Mouse (Mus musculus) heart, adult 2 months (tissue): ENCODE results near the gene Zc3h12c. TPM values are rescaled to one million over a fixed set of nuclear protein-coding genes. Genes with fewer than 3 reads are reported as not detected.

Experiments used
- DNase-seq, 2 experiments: peaks; one replicate each; pipeline ENCODE4 v3.0.0; 2021
- H3K27ac ChIP-seq: fragments of 200-600 bp; 2 replicates; pipeline ENCODE4 v1.8.1; 2022
- H3K27me3 ChIP-seq: fragments of 200-500 bp; 2 replicates; pipeline ENCODE4 v1.6.1; 2012; ENCODE audit warnings: mild to moderate bottlenecking, low read length, inconsistent platforms, mixed read lengths; ENCODE audit not compliant: control insufficient read depth, insufficient read depth
- H3K36me3 ChIP-seq: fragments of 200-500 bp; 2 replicates; pipeline ENCODE4 v1.6.1; 2012; ENCODE audit warnings: low read length, inconsistent platforms; ENCODE audit not compliant: control insufficient read depth, insufficient read depth
- H3K4me1 ChIP-seq: fragments of 200-500 bp; 2 replicates; pipeline ENCODE4 v1.6.1; 2011; ENCODE audit warnings: low read length; ENCODE audit not compliant: control insufficient read depth, insufficient read depth
- H3K4me3 ChIP-seq: fragments of 200-600 bp; 2 replicates; pipeline ENCODE4 v1.8.1; 2022
- H3K79me2 ChIP-seq: fragments of 200-500 bp; replicated peaks from 2 replicates; pipeline ENCODE4 v1.6.1; 2012; ENCODE audit warnings: mild to moderate bottlenecking, inconsistent platforms, low read length, moderate library complexity, mixed read lengths; ENCODE audit not compliant: control insufficient read depth, insufficient read depth
- H3K9ac ChIP-seq: fragments of 200-500 bp; 2 replicates; pipeline ENCODE4 v1.6.1; 2012; ENCODE audit warnings: low read depth, mild to moderate bottlenecking, control low read depth, inconsistent platforms, low read length, mixed read lengths
- CTCF ChIP-seq: fragments of 200-600 bp; IDR thresholded peaks from 2 replicates; pipeline ENCODE4 v1.8.1; 2022; ENCODE audit warnings: antibody characterized with exemption, mild to moderate bottlenecking, moderate library complexity
- EP300 ChIP-seq: fragments of 200-500 bp; IDR thresholded peaks from 2 replicates; pipeline ENCODE4 v1.6.1; 2011; ENCODE audit warnings: low read depth, low read length, control low read depth; ENCODE audit not compliant: insufficient read depth
- POLR2A ChIP-seq: fragments of 200-500 bp; IDR thresholded peaks from 2 replicates; pipeline ENCODE4 v1.6.1; 2011; ENCODE audit warnings: mild to moderate bottlenecking, low read depth, low read length, control low read depth; ENCODE audit not compliant: insufficient read depth
- WGBS: fragments of 180-500 bp; shearing (Covaris S2); methylation state at CpG from one replicate; pipeline ENCODE4 v1.1.7; 2018; 5-methylcytosine and 5-hydroxymethylcytosine counted together
- intact Hi-C: fragments of 180-260 bp; cut with DNase I; formaldehyde crosslinking; loops from one replicate; pipeline ENCODE4 v1.15.1; 2025
- polyA plus RNA-seq: library from polyadenylated mRNA; depleted of rRNA; stranded (reverse); fragments of >200 nt; gene quantifications from 2 replicates; pipeline ENCODE4 v1.2.3, GENCODE M21; 2012
- total RNA-seq, 2 experiments: library from RNA; stranded (reverse); gene quantifications; 2 replicates each; pipeline ENCODE4 v1.2.3; 2021

The Zc3h12c gene
- total and polyA plus RNA-seq, 3 experiments = 2.0 to 10.1 (median 8.2) TPM

GRCm38 (mm10) chr9:52097386-52097785 is 71.0 kb downstream of the Zc3h12c start:
- H3K36me3 ChIP-seq = no peaks in the 10 kb centered on the region
- H3K27ac ChIP-seq = no peak overlapping the region
- no peak for DNase-seq
- 82% methylated on average over 1 of the region's 1 CpGs for WGBS
- intact Hi-C loops = loop anchor here (5.0 to 10.0 kb wide), 2 partner anchors 50 to 763 kb away; partner anchors contain the start of gene Rdx
- no peaks in the 10 kb centered on the region for H3K27me3 ChIP-seq
- TF ChIP-seq CTCF = no peak
- TF ChIP-seq POLR2A = no peak
- no peak for TF ChIP-seq EP300
- no peaks in the 10 kb centered on the region for H3K79me2 ChIP-seq
- H3K4me1 ChIP-seq = peaks cover 3% of the 10 kb centered on the region
- no peak overlapping the region for H3K4me3 ChIP-seq
- no peak overlapping the region for H3K9ac ChIP-seq

DNA sequence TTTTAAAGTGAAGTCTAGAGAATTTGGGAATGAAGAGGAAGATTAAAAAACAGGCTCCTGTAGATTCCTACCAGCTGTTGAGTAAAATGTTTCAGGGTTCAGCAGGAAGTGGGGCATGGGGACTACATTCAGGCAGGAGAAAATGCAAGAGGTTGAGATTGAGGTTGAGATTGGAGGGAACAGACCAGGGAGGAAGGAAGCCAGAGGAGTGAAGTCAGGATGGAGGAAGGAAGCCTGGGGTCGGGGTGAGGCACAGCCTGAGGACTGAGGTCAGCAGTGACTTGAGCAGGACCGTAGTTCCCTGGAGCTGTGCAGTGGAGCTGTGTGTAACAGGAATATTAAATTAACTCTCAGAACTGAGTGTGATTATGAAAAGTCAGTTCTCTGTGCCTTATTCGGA is 72.7 kb downstream of the Zc3h12c start:
- TF ChIP-seq CTCF (no peak), POLR2A (no peak), EP300 (no peak)
- no peak overlapping the region for H3K27ac ChIP-seq
- intact Hi-C loops = loop anchor here (5.0 to 10.0 kb wide), 2 partner anchors 48 to 761 kb away; partner anchors contain the start of gene Rdx
- no peak overlapping the region for H3K4me3 ChIP-seq
- no peak overlapping the region for H3K9ac ChIP-seq
- 39% methylated on average over 3 of the region's 3 CpGs for WGBS
- H3K4me1 ChIP-seq = peaks cover 3% of the 10 kb centered on the region
- H3K79me2 ChIP-seq = no peaks in the 10 kb centered on the region
- H3K36me3 ChIP-seq = peaks cover 3% of the 10 kb centered on the region; the same call in 1 of the 2 replicates
- DNase-seq = no peak
- no peaks in the 10 kb centered on the region for H3K27me3 ChIP-seq

GRCm38 (mm10) chr9:52094471-52094980 is 73.8 kb downstream of the Zc3h12c start:
- Histone ChIP-seq H3K27ac (no peak overlapping the region), H3K27me3 (no peaks in the 10 kb centered on the region), H3K4me1 (peaks cover 3% of the 10 kb centered on the region), H3K9ac (no peak overlapping the region), H3K4me3 (no peak overlapping the region), H3K36me3 (peaks cover 3% of the 10 kb centered on the region; the same call in 1 of the 2 replicates), H3K79me2 (no peaks in the 10 kb centered on the region)
- WGBS = 63% methylated on average over 10 of the region's 10 CpGs
- intact Hi-C loops = loop anchor here (10.0 kb wide), 1 partner anchor 760 kb away; no protein-coding TSS in a partner anchor
- TF ChIP-seq CTCF (no peak), EP300 (no peak), POLR2A (no peak)
- no peak for DNase-seq

DNA sequence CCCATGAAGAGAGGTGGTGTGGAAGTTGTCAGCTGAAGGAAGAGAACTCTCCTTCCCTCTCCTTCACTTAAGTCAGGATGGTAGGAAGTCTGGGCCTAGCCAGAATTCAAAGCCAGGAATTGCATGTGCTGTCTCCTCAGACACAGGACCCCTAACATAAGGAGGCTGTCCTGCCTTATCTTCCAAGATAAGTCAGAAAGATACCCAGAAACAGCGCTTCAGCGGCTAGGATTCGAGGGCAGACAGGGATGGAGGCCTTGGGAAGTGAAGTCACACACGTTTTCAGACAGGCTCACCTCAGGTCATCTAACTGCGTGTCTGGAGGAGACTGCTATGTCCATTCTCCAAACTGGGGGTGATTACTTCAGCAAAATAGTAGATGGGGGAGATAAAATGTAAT is 74.4 kb downstream of the Zc3h12c start:
- no peaks in the 10 kb centered on the region for H3K27me3 ChIP-seq
- DNase-seq = no peak
- TF ChIP-seq POLR2A (no peak), CTCF (no peak), EP300 (no peak)
- intact Hi-C loops = loop anchor here (10.0 kb wide), 1 partner anchor 759 kb away; no protein-coding TSS in a partner anchor
- peaks cover 3% of the 10 kb centered on the region; the same call in 1 of the 2 replicates for H3K36me3 ChIP-seq
- WGBS = 66% methylated on average over 5 of the region's 5 CpGs
- H3K4me1 ChIP-seq = peaks cover 3% of the 10 kb centered on the region
- H3K4me3 ChIP-seq = no peak overlapping the region
- no peak overlapping the region for H3K9ac ChIP-seq
- no peak overlapping the region for H3K27ac ChIP-seq
- no peaks in the 10 kb centered on the region for H3K79me2 ChIP-seq

- WGBS = 41% methylated on average over 8 of the region's 8 CpGs
- Histone ChIP-seq H3K36me3 (peaks cover 3% of the 10 kb centered on the region; the same call in 1 of the 2 replicates), H3K27ac (no peak overlapping the region), H3K79me2 (no peaks in the 10 kb centered on the region), H3K27me3 (no peaks in the 10 kb centered on the region), H3K4me1 (peaks cover 2% of the 10 kb centered on the region), H3K4me3 (no peak overlapping the region), H3K9ac (no peak overlapping the region)
- intact Hi-C loops = loop anchor here (10.0 kb wide), 1 partner anchor 758 kb away; no protein-coding TSS in a partner anchor
- TF ChIP-seq CTCF (no peak), EP300 (no peak), POLR2A (no peak)
- DNase-seq = no peak
Measured at GRCm38 (mm10) chr9:52093108-52093507, 75.3 kb downstream of the Zc3h12c start.

DNA sequence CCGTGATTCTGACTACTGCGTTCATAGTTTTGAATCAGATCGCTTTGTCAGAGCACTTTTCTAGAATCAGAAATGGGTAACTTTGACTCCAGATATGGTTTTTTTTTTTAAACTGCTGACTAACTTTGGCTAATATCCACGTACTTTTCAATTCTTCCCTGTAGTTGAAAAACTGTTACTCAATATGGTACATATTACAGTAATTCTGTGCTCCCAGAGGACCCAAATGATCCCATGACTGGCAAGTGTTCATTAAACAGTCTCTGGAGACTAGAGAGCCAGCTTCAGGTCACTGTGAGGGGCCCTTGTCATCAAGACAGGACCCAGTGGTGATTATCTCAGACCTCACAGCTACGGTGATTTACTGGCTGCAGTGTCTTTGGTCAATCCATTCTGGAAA is 76.1 kb downstream of the Zc3h12c start:
- Histone ChIP-seq H3K27me3 (no peaks in the 10 kb centered on the region), H3K4me3 (no peak overlapping the region), H3K9ac (no peak overlapping the region), H3K79me2 (no peaks in the 10 kb centered on the region), H3K36me3 (peaks cover 3% of the 10 kb centered on the region; the same call in 1 of the 2 replicates), H3K4me1 (peaks cover 2% of the 10 kb centered on the region), H3K27ac (no peak overlapping the region)
- 70% methylated on average over 5 of the region's 5 CpGs for WGBS
- DNase-seq = no peak
- intact Hi-C loops = loop anchor here (10.0 kb wide), 1 partner anchor 758 kb away; no protein-coding TSS in a partner anchor
- TF ChIP-seq POLR2A = no peak
- TF ChIP-seq EP300 = no peak
- TF ChIP-seq CTCF = no peak
